Mouse (Mus musculus) G1E (cell line): ENCODE data around the gene Mcrip1. TPM values are rescaled to one million over a fixed set of nuclear protein-coding genes. Genes with fewer than 3 reads are reported as not detected.

Experiments
- ATAC-seq: 2 replicates; pipeline ENCODE4 v1.8.0; 2016; ENCODE audit warnings: mild to moderate bottlenecking; ENCODE audit not compliant: insufficient number of reproducible peaks, poor library complexity, low FRiP score, severe bottlenecking; ENCODE audit errors: extremely low read depth
- DNase-seq: peaks from one replicate; pipeline ENCODE4 v3.0.0; 2012; ENCODE audit warnings: low spot score
- H3K27me3 ChIP-seq: 2 replicates; pipeline ENCODE4 v1.6.1; 2012; ENCODE audit warnings: mild to moderate bottlenecking, low read length, inconsistent platforms; ENCODE audit not compliant: insufficient read depth
- H3K36me3 ChIP-seq: replicated peaks from 2 replicates; pipeline ENCODE3; 2012; ENCODE audit warnings: mild to moderate bottlenecking, inconsistent platforms
- H3K4me1 ChIP-seq: 2 replicates; pipeline ENCODE4 v1.6.1; 2012; ENCODE audit warnings: low read depth, low read length, inconsistent platforms, mixed read lengths; ENCODE audit not compliant: insufficient read depth
- H3K4me3 ChIP-seq: 2 replicates; pipeline ENCODE4 v1.5.1; 2012; ENCODE audit warnings: low read depth, mild to moderate bottlenecking, inconsistent platforms, low read length, moderate library complexity, mixed read lengths
- H3K9me3 ChIP-seq: replicated peaks from 2 replicates; pipeline ENCODE4 v1.6.1; 2012; ENCODE audit warnings: inconsistent platforms
- CTCF ChIP-seq: IDR thresholded peaks from 2 replicates; pipeline ENCODE4 v1.5.1; 2012; ENCODE audit warnings: low read depth, low read length, inconsistent platforms, mixed read lengths
- GATA1 ChIP-seq: IDR thresholded peaks from 2 replicates; pipeline ENCODE4 v1.6.1; 2012; ENCODE audit warnings: borderline replicate concordance, low read length, inconsistent platforms, mixed read lengths
- GATA2 ChIP-seq: IDR thresholded peaks from 2 replicates; pipeline ENCODE4 v1.6.1; 2012; ENCODE audit warnings: low read depth, low read length, inconsistent platforms, borderline replicate concordance
- POLR2AphosphoS5 ChIP-seq: IDR thresholded peaks from 2 replicates; pipeline ENCODE4 v1.6.1; 2012; ENCODE audit warnings: low read depth, low read length, inconsistent platforms; ENCODE audit not compliant: insufficient replicate concordance
- TAL1 ChIP-seq: conservative IDR thresholded peaks from 2 replicates; pipeline ENCODE4 v1.6.1; 2012; ENCODE audit warnings: low read depth, low read length, inconsistent platforms, mixed read lengths
- polyA plus RNA-seq: library from polyadenylated mRNA; stranded (reverse); fragments of >175 nt; gene quantifications from 2 replicates; pipeline ENCODE4 v1.2.3, GENCODE M21; 2012
- total RNA-seq, 2 experiments: library from RNA; stranded (forward) in 1 of 2; stranded (reverse) in 1 of 2; fragments of 200-1000 nt in 1 of 2; fragments of >200 nt in 1 of 2; fragmentation: Nextera tagmentation in 1 of 2; gene quantifications; 2 replicates each; pipeline ENCODE4 v1.2.3; 2014 to 2017

Gene Mcrip1
- total RNA-seq (2014; fragmentation: Nextera tagmentation) (53.8 and 64.3 TPM in 2 replicates), total RNA-seq (2017) (19.2 and 20.9 TPM in 2 replicates), polyA plus RNA-seq (176 and 205 TPM in 2 replicates)

DNA sequence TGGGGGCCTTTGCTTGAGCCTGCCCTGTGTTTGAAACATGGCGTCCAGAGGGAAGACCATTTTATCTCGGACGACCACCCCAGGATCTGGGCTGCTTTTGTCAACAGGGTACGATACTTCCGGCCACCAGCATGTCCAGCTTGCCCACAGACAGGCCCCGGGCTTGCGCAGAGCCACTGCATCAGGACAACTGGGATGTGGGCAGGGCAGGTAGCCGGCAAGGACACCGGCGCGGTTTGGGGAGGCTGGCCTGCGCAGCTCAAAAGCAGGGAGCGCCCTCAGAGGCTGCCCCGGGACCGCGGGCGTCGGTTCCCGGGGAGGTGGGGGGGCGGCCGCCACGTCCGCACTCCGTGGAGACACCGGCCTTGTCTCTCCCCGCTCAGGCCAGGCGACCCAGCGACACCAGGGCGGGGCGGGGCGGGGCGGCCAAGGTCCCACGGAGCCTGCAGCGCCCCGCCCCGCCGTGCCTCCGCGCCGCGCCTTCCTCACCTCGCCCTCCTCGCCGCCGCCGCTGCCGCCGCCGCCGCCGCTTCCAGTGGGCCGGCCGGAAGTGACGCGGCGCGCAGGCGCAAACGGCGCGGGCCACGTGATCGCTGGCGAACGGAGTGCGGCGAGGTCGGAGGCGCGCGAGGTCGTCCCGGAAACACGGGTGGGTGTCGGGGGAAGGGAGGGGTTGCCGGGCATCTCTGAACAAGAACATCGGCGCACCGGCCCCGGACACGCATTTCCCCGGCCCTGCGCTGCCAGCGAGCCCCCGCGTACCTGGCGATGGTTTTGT, at the start of gene Mcrip1:
Gene Mcrip1 (minus strand): TSS at position 560 of the 778 bp plus-strand sequence.
- TF ChIP-seq TAL1 (no peak), CTCF (no peak), GATA2 (no peak), GATA1 (no peak), POLR2AphosphoS5 (no peak)
- Histone ChIP-seq H3K9me3 (no peaks in the 10 kb centered on the region), H3K4me3 (peak within 1 kb of the TSS; percentile 87), H3K4me1 (peaks cover 36% of the 10 kb centered on the region), H3K36me3 (peaks cover 54% of the 10 kb centered on the region), H3K27me3 (peaks cover 3% of the 10 kb centered on the region; the same call in 1 of the 2 replicates)
- DNase-seq (peak; percentile 85), ATAC-seq (peak; percentile 54)

DNA sequence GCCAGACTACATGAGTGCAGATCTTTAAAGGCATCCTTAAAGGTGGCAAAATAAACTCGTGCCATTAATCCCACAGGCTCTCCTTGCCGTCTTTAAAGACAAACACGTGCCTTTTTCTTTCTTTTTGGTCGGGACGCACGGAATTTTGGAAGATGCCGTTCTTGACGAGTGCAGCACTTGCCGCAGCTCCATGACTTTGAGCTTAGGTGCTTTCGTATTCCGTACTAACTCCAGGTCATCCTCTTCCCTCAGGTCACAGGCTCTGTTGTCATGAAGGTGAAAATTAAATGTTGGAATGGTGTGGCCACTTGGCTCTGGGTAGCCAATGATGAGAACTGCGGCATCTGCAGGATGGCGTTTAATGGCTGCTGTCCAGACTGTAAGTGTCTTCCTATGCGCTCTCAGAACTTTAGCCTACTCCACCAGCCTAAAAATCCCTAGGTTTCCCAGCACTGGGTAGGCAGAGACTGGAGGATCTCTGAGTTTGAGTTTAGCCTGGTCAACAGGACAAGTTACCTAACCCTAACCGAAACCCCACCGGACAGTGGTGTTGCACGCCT, 49.5 kb upstream of the Mcrip1 start:
- no peak for TF ChIP-seq GATA2
- no peak for TF ChIP-seq TAL1
- no peak for TF ChIP-seq POLR2AphosphoS5
- no peak for TF ChIP-seq CTCF
- TF ChIP-seq GATA1 = no peak
- Histone ChIP-seq H3K4me3 (peak overlapping the region; percentile 95), H3K9me3 (no peaks in the 10 kb centered on the region), H3K27me3 (no peaks in the 10 kb centered on the region), H3K4me1 (peaks cover 72% of the 10 kb centered on the region), H3K36me3 (peaks cover 77% of the 10 kb centered on the region)
- ATAC-seq = no peak
- no peak for DNase-seq

DNA sequence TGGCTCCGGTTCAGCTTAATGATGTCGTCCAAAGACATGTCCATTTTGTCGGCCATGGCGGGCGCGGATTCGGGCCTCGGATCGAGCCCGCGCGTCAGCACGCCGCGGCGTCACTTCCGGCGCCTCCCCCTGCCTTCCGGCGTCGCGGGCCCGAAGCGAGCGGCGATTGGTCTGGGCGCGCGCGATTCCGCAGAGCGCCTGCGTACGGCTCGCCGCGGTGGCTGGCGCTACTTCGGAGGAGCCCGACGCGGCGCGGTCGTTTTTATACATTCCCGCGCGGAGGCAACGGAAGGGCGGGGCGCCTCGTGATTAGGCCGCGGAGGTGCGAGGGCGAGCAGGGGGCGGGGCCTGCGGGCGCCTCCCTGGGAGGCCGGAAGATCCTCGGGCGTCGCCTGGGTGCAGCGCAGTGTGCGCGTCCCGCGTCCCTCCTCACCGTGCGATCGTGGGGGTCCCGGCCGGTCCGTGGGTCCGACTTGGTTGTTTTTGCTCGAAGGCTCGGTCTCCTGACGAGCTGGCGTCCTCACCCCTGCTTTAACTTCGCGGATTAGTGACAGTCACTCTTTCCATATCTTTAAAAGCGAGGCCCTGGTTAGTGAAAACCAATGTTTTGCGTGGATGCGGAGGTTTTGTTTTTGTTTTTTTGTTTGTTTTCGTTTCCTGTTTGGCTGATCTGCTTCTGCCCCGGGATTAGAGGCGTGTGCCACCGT, 48.9 kb upstream of the Mcrip1 start, which contains the start of the genes Alyref and Anapc11:
Gene Alyref (minus strand): TSS at position 83 of the 707 bp plus-strand sequence.
Gene Anapc11 (plus strand): TSS at position 139 of the 707 bp plus-strand sequence.
- Histone ChIP-seq H3K4me1 (peaks cover 73% of the 10 kb centered on the region), H3K9me3 (no peaks in the 10 kb centered on the region), H3K36me3 (peaks cover 77% of the 10 kb centered on the region), H3K27me3 (no peaks in the 10 kb centered on the region), H3K4me3 (peak within 1 kb of the TSS; percentile 95)
- no peak for TF ChIP-seq POLR2AphosphoS5
- no peak for TF ChIP-seq CTCF
- no peak for TF ChIP-seq GATA1
- TF ChIP-seq GATA2 = no peak
- no peak for TF ChIP-seq TAL1
- DNase-seq = peak; percentile 98
- peak; percentile 84 for ATAC-seq

DNA sequence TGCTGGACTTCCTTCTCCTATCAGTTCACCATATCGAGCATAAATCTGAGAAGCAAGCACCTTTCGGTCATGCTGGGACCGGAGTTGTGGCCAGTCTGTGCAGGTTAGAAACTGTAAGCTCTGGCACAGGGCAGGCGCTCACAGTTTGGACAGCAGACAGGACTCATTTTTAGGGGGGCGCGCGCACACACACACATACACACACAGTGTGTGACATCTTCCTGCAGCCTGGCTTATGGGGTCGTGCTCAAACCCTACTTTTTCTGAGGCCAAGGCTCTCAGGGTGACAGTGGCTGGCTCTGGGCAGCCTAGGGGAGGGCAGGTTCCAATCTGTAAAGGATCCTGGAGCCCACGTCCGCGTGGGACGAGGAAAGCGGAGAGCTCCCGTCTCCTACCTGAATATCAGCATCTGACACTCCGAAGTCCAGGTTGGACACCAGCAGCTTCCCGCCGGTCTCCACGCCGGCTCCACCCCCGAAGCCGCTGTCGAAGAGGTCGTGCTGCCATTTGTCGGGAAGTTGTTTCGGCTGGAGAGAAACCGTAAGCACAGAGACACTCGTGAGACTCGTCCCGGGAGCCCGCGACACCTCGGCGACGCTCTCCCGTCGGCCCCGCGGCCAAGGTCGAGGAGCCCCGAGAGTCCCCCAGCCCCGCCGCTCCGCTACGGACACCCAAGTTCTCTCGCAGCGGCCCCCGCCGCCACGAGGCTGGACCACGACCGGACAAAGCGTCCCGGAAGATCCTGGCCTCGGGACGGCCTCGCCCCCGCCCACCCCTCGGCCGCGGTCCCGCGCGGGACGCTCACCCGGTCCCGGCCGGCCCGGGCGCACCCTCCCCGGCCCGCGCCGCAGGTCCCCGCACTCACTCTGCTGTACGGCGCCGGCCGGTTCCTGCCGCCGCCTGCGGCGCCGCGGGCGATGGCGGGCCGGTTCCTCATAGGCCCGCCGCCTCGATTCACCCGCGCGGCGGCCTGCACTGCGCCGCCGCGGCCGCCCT, 48.0 kb upstream of the Mcrip1 start:
- Histone ChIP-seq H3K9me3 (no peaks in the 10 kb centered on the region), H3K4me1 (peaks cover 70% of the 10 kb centered on the region), H3K27me3 (no peaks in the 10 kb centered on the region), H3K4me3 (peak overlapping the region; percentile 95), H3K36me3 (peaks cover 77% of the 10 kb centered on the region)
- TF ChIP-seq POLR2AphosphoS5 (no peak), GATA2 (no peak), TAL1 (no peak), CTCF (no peak), GATA1 (no peak)
- ATAC-seq = no peak
- peak; percentile 29 for DNase-seq

DNA sequence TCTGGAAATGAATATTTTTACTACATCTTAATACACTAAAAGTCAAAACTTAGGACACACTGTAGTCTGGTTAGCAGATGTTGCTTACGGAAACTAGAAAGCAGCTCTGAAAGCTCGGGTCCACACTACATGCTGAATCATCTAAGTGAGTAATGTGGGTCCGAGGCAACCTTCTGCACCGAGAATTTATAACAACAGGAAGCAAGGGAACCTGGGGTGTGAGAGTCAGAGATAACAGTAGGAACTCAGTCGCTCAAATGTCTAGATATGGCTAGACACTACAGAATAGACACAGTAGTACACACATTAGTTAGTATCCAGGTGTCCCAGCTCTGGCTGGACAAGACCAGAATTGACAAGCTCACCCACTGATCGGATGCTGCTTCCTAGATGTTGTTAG, 39.0 kb upstream of the Mcrip1 start:
- Histone ChIP-seq H3K4me3 (no peak overlapping the region), H3K27me3 (no peaks in the 10 kb centered on the region), H3K36me3 (peaks cover 94% of the 10 kb centered on the region), H3K9me3 (no peaks in the 10 kb centered on the region; the same call in 1 of the 2 replicates), H3K4me1 (peaks cover 34% of the 10 kb centered on the region)
- DNase-seq = no peak
- no peak for TF ChIP-seq POLR2AphosphoS5
- ATAC-seq = peak; percentile 84
